Mouse (Mus musculus) kidney, adult 2 months (tissue): ENCODE measurements around the gene Hif3a. TPM values are rescaled to one million over a fixed set of nuclear protein-coding genes. Genes with fewer than 3 reads are reported as not detected.

Experiments
- DNase-seq: peaks from one replicate; pipeline ENCODE4 v3.0.0; 2021
- H3K27ac ChIP-seq: fragments of 200-500 bp; 2 replicates; pipeline ENCODE4 v1.5.1; 2012; ENCODE audit warnings: low read depth, low read length, control low read depth, inconsistent platforms; ENCODE audit not compliant: insufficient read depth
- H3K27me3 ChIP-seq: fragments of 200-500 bp; replicated peaks from 2 replicates; pipeline ENCODE4 v1.6.1; 2012; ENCODE audit warnings: mild to moderate bottlenecking, moderate library complexity, low read length, inconsistent platforms; ENCODE audit not compliant: control insufficient read depth, insufficient read depth
- H3K36me3 ChIP-seq: fragments of 200-500 bp; 2 replicates; pipeline ENCODE4 v1.6.1; 2012; ENCODE audit warnings: mild to moderate bottlenecking, moderate library complexity, low read length, inconsistent platforms; ENCODE audit not compliant: control insufficient read depth, insufficient read depth
- H3K4me1 ChIP-seq: fragments of 200-500 bp; 2 replicates; pipeline ENCODE4 v1.6.1; 2011; ENCODE audit warnings: low read length; ENCODE audit not compliant: control insufficient read depth, insufficient read depth
- H3K4me3 ChIP-seq: fragments of 200-500 bp; 2 replicates; pipeline ENCODE4 v1.5.1; 2011; ENCODE audit warnings: mild to moderate bottlenecking, low read depth, low read length, control low read depth; ENCODE audit not compliant: insufficient read depth
- CTCF ChIP-seq: fragments of 200-500 bp; conservative IDR thresholded peaks from 2 replicates; pipeline ENCODE4 v1.5.1; 2011; ENCODE audit warnings: low read depth, mild to moderate bottlenecking, control low read depth, low read length, moderate library complexity, mixed read lengths; ENCODE audit not compliant: insufficient read depth, insufficient read length
- POLR2A ChIP-seq: fragments of 200-500 bp; IDR thresholded peaks from one replicate; pipeline ENCODE4 v1.6.1; 2011; ENCODE audit warnings: low read depth, low read length, control low read depth
- WGBS: fragments of 180-500 bp; shearing (Covaris S2); methylation state at CpG from one replicate; pipeline ENCODE4 v1.1.7; 2018; 5-methylcytosine and 5-hydroxymethylcytosine counted together
- polyA plus RNA-seq: library from polyadenylated mRNA; depleted of rRNA; stranded (reverse); fragments of >200 nt; gene quantifications from 2 replicates; pipeline ENCODE4 v1.2.3, GENCODE M21; 2012

Gene Hif3a
- polyA plus RNA-seq, 1 experiment: 0.95 TPM

GRCm38 (mm10) chr7:17045743-17046142, 16.5 kb downstream of the Hif3a start:
- Histone ChIP-seq H3K27me3 (no peaks in the 10 kb centered on the region), H3K4me3 (no peak overlapping the region), H3K27ac (no peak overlapping the region), H3K36me3 (no peaks in the 10 kb centered on the region), H3K4me1 (no peaks in the 10 kb centered on the region)
- DNase-seq: no peak
- 67% methylated on average over 1 of the region's 1 CpGs for WGBS
- TF ChIP-seq CTCF (no peak), POLR2A (no peak)

DNA sequence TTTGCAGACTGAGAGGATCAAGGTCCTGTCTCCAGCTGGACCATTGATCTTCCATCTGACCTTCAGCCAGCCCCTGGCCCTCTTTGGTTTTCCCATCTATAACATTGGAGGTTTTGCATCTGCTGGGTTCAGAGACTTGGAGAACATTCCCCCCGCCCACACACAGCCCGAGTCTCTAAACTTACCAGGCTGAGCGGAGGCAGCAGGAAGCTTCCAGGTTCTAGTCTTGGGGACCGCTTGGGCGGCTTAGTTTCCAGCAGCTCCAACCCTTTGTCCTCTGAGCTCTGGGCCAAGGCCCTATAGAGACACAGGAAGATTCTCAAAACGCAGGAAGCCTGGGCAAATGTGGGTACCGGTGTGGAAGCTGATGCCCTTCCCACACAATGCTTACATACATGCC, 22.9 kb downstream of the Hif3a start:
- TF ChIP-seq POLR2A: no peak
- no peak for TF ChIP-seq CTCF
- Histone ChIP-seq H3K36me3 (no peaks in the 10 kb centered on the region), H3K27me3 (no peaks in the 10 kb centered on the region), H3K27ac (no peak overlapping the region), H3K4me3 (no peak overlapping the region), H3K4me1 (no peaks in the 10 kb centered on the region)
- DNase-seq: no peak
- 91% methylated on average over 7 of the region's 7 CpGs for WGBS

DNA sequence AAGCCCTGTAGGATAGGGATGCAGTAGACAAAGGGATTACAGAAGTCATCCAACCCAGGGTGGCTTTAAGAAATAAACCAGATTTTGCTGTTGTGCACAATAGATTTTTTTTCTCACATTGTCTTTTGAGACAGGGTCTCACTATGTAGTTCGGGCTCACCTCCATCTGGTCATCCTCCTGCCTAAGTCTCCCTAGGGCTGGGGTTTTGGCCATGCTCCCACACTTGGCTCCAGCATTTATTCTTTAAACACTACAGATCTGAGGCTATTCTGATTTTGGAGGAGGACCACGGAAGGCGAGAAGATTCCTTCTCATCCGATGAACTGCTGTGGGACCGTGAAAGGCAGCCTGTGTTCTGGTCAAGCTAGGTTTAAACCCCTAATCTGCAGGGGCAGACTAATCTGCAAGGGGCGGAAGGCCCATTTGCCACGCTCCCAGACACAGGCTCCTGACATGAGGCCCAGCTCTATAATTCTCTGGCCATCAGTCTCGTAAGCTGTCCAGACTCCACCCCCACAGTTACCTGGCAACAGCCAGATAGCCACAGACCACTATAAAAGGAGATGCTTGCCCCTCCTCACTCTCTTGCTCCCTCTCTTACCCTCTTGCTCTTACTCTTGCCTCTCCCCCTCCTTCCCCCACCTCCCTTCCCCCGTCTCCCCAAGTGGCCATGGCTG, 24.1 kb downstream of the Hif3a start:
- no peak overlapping the region for H3K4me3 ChIP-seq
- H3K36me3 ChIP-seq: no peaks in the 10 kb centered on the region
- no peak for DNase-seq
- 75% methylated on average over 9 of the region's 9 CpGs for WGBS
- no peak for TF ChIP-seq CTCF
- no peak for TF ChIP-seq POLR2A
- H3K4me1 ChIP-seq: no peaks in the 10 kb centered on the region
- no peak overlapping the region for H3K27ac ChIP-seq
- H3K27me3 ChIP-seq: no peaks in the 10 kb centered on the region

DNA sequence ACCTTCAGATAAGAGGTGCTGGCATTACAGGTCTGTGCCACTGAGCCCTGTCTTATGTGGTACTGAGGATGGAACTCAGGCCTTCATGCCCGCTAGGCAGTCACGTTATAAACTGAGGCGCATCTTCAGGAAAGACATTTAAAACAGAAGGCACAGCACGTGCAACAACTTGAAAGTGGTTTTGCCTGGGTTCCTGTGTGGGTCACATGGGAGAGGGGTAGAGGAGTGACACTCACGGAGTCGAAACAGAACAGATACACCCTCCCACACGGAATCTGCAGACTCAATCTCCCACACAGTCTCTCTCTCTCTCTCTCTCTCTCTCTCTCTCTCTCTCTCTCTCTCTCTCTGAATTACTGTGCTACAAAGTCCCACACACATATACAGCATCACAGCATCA, 32.0 kb downstream of the Hif3a start:
- TF ChIP-seq CTCF: no peak
- no peak for TF ChIP-seq POLR2A
- H3K27me3 ChIP-seq: no peaks in the 10 kb centered on the region
- 68% methylated on average over 7 of the region's 7 CpGs for WGBS
- H3K36me3 ChIP-seq: no peaks in the 10 kb centered on the region
- no peak for DNase-seq
- H3K27ac ChIP-seq: no peak overlapping the region
- H3K4me3 ChIP-seq: no peak overlapping the region
- peaks cover 17% of the 10 kb centered on the region for H3K4me1 ChIP-seq

GRCm38 (mm10) chr7:17028923-17029322, 33.3 kb downstream of the Hif3a start:
- H3K27me3 ChIP-seq: no peaks in the 10 kb centered on the region
- no peak overlapping the region for H3K27ac ChIP-seq
- TF ChIP-seq CTCF (no peak), POLR2A (no peak)
- H3K36me3 ChIP-seq: no peaks in the 10 kb centered on the region
- DNase-seq: no peak
- WGBS: 91% methylated on average over 7 of the region's 7 CpGs
- H3K4me1 ChIP-seq: peaks cover 29% of the 10 kb centered on the region
- no peak overlapping the region for H3K4me3 ChIP-seq

DNA sequence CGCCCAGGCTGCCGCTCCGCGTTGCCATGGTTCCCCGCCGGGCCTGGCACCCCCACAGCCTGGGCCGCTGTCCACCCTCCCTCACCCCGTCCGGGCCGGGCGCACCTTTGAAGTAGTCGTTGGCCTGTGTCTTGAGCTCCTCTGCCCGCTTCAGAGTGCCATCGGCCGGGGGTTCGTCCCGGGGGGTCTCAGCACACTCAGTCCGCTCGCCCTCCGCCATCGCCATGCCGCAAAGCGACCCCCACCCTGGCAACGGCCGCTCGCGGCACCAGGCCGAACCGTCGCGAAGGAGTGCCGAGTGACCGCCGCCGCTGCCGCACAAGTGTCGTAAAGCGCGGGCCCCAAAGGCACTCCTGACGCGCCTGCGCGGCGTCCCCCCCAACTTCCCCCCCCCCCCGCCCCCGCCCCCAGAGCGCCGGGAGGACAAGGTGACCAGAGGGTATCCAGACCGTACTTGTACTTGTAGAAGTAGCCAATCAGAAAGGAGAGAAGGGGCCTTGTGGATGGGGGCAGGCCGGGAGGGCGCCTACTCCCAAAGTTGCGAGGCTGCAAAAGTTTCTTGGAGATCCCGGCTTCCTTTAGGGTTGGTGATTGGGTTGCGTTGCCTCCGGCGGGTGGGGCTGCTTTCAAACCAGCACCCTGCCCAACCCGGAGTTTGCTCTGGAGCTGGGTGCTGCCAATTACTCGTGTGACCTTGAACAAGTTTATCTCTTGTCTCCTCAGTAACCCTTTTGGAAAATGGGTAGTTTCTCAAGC, 34.5 kb downstream of the Hif3a start, which contains the start of gene Ppp5c:
Ppp5c (minus strand) TSS at position 337 of the 756 bp plus-strand sequence.
- peak; percentile 6 for TF ChIP-seq POLR2A
- TF ChIP-seq CTCF: no peak
- Histone ChIP-seq H3K27ac (peak within 1 kb of the TSS; percentile 98), H3K4me3 (peak within 1 kb of the TSS; percentile 95), H3K36me3 (no peaks in the 10 kb centered on the region), H3K4me1 (peaks cover 41% of the 10 kb centered on the region), H3K27me3 (no peaks in the 10 kb centered on the region)
- peak; percentile 94 for DNase-seq
- under 1% methylated on average over 57 of the region's 58 CpGs for WGBS
